Mouse (Mus musculus) testis, adult 2 months (tissue): ENCODE data around the gene Nck2.

Experiments used
- CTCF ChIP-seq: fragments of 200-500 bp; IDR thresholded peaks from 2 replicates; pipeline ENCODE4 v1.5.1; 2012; ENCODE audit warnings: low read depth, mild to moderate bottlenecking, inconsistent platforms, low read length, moderate library complexity; ENCODE audit not compliant: control insufficient read depth, insufficient read depth, insufficient replicate concordance
- POLR2A ChIP-seq: fragments of 200-500 bp; IDR thresholded peaks from 2 replicates; pipeline ENCODE4 v1.6.1; 2012; ENCODE audit warnings: low read depth, mild to moderate bottlenecking, inconsistent platforms, low read length, moderate library complexity; ENCODE audit not compliant: control insufficient read depth

- TF ChIP-seq POLR2A, result no peak
- TF ChIP-seq CTCF, result no peak
Observed at GRCm38 (mm10) chr1:43529086-43529485, 84.7 kb downstream of the Nck2 start.
